Mouse (Mus musculus): ENCODE results near the gene Rnf38. TPM values are rescaled to one million over a fixed set of nuclear protein-coding genes. Genes with fewer than 3 reads are reported as not detected.

Rnf38 gene
- polyA plus RNA-seq, 1 experiment = 105 TPM

DNA sequence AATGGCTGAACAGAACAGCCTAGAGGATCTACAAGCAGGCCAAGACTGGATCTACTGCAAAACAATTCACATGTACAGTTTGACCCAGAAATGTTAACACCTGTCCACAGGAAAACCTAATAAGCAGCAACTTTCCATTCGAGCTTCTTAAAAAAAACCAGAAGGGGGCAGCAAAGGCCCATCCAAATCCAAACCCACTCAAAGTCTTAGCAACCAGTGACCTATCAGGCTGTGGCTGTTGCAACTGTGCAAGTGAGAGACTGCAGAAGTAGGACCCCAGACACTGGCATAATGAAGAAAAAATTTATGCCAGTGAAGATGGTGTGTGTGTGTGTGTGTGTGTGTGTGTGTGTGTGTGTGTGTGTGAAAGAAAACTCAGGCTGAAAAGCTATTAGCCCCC is 60.4 kb downstream of the Rnf38 start:
- no peaks in the 10 kb centered on the region; the same call in 1 of the 2 replicates for H3K4me1 ChIP-seq (ENCODE audit: control insufficient read depth, insufficient read depth, insufficient read length, low read length)
- 0% methylated on average over 1 of the region's 1 CpGs for WGBS
- H3K27ac ChIP-seq (ENCODE audit: insufficient read depth, low read depth, low read length) = no peak overlapping the region
- no peaks in the 10 kb centered on the region for H3K36me3 ChIP-seq (ENCODE audit: control insufficient read depth, insufficient read depth, low read length)
- no peaks in the 10 kb centered on the region for H3K27me3 ChIP-seq (ENCODE audit: control insufficient read depth, insufficient read depth, low read length)
- TF ChIP-seq POLR2A (IDR thresholded peaks at IDR 0.05; ENCODE audit: low read depth, low read length) (no peak), CTCF (IDR thresholded peaks at IDR 0.05; ENCODE audit: extremely low read depth, insufficient read length, insufficient replicate concordance, low read depth, low read length) (peak; percentile 35; the same call in 1 of the 2 replicates)
- H3K4me3 ChIP-seq (ENCODE audit: low read depth, low read length) = no peak overlapping the region

DNA sequence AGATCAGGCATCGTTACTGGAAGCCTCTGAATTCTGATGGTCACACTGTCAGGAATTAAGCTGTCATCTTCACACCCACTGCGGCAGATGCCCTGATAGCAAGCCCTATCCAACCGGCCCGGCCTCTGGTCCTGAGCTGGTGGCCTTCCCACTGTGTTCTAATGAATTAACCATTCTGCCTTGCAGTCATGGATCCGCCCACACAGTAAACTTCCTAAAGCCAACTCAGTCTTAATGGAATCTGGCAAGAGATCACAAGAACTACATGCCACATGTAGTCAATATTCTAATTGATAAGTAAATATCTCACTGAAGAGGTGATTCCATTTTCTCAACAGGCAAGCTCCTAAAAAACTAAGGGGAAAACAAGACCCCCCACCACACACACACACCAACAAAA is 60.9 kb downstream of the Rnf38 start:
- H3K4me3 ChIP-seq (ENCODE audit: low read depth, low read length) = no peak overlapping the region

DNA sequence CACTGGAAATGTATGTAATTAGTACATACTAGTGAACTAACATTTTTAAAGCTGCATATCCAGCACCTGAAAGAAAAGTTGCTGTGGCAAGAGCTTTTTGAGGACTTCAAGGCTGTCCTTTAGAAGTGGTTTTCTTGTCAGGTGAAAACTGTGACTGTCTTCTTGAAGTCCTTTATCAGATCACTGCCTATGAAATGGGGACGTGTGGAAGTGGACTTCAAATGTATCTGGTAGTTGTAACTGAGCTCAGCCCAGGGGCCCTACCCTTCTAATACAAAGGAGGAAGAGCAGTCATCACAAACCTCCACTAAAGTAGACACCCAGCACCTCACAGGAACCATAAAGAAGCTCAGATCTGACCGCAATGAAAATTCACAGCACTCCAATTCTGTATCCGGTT is 63.7 kb downstream of the Rnf38 start:
- Histone ChIP-seq H3K27me3 (ENCODE audit: control insufficient read depth, insufficient read depth, low read length) (no peaks in the 10 kb centered on the region), H3K4me3 (ENCODE audit: low read depth, low read length) (no peak overlapping the region), H3K27ac (ENCODE audit: insufficient read depth, low read depth, low read length) (no peak overlapping the region), H3K4me1 (ENCODE audit: control insufficient read depth, insufficient read depth, insufficient read length, low read length) (peaks cover 3% of the 10 kb centered on the region; the same call in 1 of the 2 replicates), H3K36me3 (ENCODE audit: control insufficient read depth, insufficient read depth, low read length) (no peaks in the 10 kb centered on the region)
- 63% methylated on average over 3 of the region's 3 CpGs for WGBS
- TF ChIP-seq POLR2A (IDR thresholded peaks at IDR 0.05; ENCODE audit: low read depth, low read length) (no peak), CTCF (IDR thresholded peaks at IDR 0.05; ENCODE audit: extremely low read depth, insufficient read length, insufficient replicate concordance, low read depth, low read length) (no peak)

More for the DNA sequence above, 60.9 kb downstream of the Rnf38 start:
- H3K36me3 ChIP-seq (ENCODE audit: control insufficient read depth, insufficient read depth, low read length) = no peaks in the 10 kb centered on the region
- no peaks in the 10 kb centered on the region for H3K27me3 ChIP-seq (ENCODE audit: control insufficient read depth, insufficient read depth, low read length)
- WGBS = 22% methylated on average over 5 of the region's 5 CpGs
- TF ChIP-seq CTCF (IDR thresholded peaks at IDR 0.05; ENCODE audit: extremely low read depth, insufficient read length, insufficient replicate concordance, low read depth, low read length) = no peak
- TF ChIP-seq POLR2A (IDR thresholded peaks at IDR 0.05; ENCODE audit: low read depth, low read length) = no peak
- H3K4me1 ChIP-seq (ENCODE audit: control insufficient read depth, insufficient read depth, insufficient read length, low read length) = no peaks in the 10 kb centered on the region; the same call in 1 of the 2 replicates
- no peak overlapping the region for H3K27ac ChIP-seq (ENCODE audit: insufficient read depth, low read depth, low read length)

DNA sequence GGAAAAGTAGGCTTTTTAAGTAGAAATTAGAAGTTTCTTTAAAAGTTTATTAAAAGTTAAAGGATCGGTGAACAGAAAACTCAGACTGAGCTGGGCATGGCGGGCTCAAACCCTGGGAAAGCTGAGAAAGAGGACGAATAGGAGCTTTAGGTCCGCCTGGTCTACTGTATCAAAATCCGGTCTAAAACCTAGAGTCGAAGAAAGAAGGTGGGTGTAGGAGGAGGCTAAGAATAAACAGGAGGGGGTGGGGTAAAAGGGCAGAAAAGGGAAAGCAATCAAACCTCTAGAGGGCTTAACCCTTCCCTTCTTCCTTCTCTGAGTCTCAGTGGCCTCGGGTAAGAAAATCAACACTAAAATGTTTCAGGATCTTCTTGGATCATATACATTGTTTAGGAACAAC is 64.8 kb downstream of the Rnf38 start:
- TF ChIP-seq CTCF (IDR thresholded peaks at IDR 0.05; ENCODE audit: extremely low read depth, insufficient read length, insufficient replicate concordance, low read depth, low read length) = no peak
- no peak for TF ChIP-seq POLR2A (IDR thresholded peaks at IDR 0.05; ENCODE audit: low read depth, low read length)
- Histone ChIP-seq H3K27me3 (ENCODE audit: control insufficient read depth, insufficient read depth, low read length) (no peaks in the 10 kb centered on the region), H3K4me3 (ENCODE audit: low read depth, low read length) (no peak overlapping the region), H3K4me1 (ENCODE audit: control insufficient read depth, insufficient read depth, insufficient read length, low read length) (peaks cover 3% of the 10 kb centered on the region; the same call in 1 of the 2 replicates), H3K27ac (ENCODE audit: insufficient read depth, low read depth, low read length) (no peak overlapping the region), H3K36me3 (ENCODE audit: control insufficient read depth, insufficient read depth, low read length) (no peaks in the 10 kb centered on the region)
- WGBS = 4% methylated on average over 7 of the region's 7 CpGs

DNA sequence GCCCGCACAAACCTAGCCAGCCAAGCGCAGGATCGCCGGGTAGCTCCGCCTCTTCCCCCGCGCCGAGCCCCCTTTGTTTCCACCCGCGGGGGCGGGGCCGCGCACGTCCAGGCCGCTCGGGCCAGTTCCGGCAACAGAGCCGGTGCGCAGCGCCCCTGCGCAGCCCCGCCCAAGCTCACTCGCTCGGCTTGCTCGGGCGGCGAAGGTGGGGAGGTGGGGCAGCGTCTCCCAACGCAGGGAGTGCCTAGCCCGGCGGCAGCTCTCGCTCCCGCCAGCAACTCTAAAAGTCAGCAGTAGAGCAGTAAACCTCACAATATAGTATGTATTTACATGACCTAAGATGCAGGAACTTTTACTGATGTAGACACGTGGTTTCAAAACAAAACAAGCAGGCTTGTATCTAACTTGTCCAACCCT is 65.3 kb downstream of the Rnf38 start:
- H3K36me3 ChIP-seq (ENCODE audit: control insufficient read depth, insufficient read depth, low read length) = no peaks in the 10 kb centered on the region
- H3K27me3 ChIP-seq (ENCODE audit: control insufficient read depth, insufficient read depth, low read length) = no peaks in the 10 kb centered on the region
- under 1% methylated on average over 27 of the region's 34 CpGs for whole genome bisulfite sequencing
- TF ChIP-seq CTCF (IDR thresholded peaks at IDR 0.05; ENCODE audit: extremely low read depth, insufficient read length, insufficient replicate concordance, low read depth, low read length) = no peak
- TF ChIP-seq POLR2A (IDR thresholded peaks at IDR 0.05; ENCODE audit: low read depth, low read length) = peak; percentile 79
- H3K27ac ChIP-seq (ENCODE audit: insufficient read depth, low read depth, low read length) = peak overlapping the region; percentile 64
- H3K4me3 ChIP-seq (ENCODE audit: low read depth, low read length) = peak overlapping the region; percentile 60
- H3K4me1 ChIP-seq (ENCODE audit: control insufficient read depth, insufficient read depth, insufficient read length, low read length) = peaks cover 3% of the 10 kb centered on the region; the same call in 1 of the 2 replicates

DNA sequence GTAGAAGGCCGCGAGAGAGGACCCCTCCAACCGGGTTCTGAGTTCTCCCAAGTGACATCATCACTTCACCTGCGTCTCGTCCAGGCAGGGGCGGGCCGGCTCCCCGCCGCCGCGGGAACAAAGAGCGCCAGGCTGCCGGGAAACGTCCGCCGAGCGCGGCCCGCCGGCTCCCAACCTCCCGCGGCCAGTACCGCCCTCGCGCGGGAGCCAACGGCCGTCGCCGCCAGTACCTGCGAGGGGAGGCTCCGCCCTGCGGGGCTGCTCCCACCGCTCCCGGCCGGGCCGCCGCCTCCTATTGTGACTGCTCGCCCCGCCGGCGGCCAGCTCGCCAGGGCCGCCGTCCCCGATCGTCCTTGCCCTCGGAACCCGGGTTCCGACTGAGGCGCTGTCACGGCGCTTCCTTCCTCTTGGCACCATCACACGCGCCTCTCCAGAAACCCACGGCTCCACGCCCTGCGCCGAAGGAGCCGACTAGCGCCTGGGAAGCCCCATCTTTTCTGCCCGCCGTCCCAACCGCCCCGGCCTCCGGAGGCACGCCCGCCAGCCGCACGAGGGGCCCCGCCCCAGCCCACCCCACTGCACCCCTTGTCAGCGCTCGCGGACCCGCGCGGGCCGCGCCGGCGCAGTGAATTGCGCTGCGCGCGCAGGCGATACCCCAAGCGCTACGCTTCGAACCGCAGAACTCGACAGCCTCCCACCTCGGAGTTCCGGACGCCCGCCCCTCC is 66.0 kb downstream of the Rnf38 start:
- Histone ChIP-seq H3K4me3 (ENCODE audit: low read depth, low read length) (peak overlapping the region; percentile 98), H3K36me3 (ENCODE audit: control insufficient read depth, insufficient read depth, low read length) (no peaks in the 10 kb centered on the region), H3K27me3 (ENCODE audit: control insufficient read depth, insufficient read depth, low read length) (no peaks in the 10 kb centered on the region), H3K27ac (ENCODE audit: insufficient read depth, low read depth, low read length) (peak overlapping the region; percentile 98), H3K4me1 (ENCODE audit: control insufficient read depth, insufficient read depth, insufficient read length, low read length) (peaks cover 6% of the 10 kb centered on the region; the same call in 1 of the 2 replicates)
- TF ChIP-seq CTCF (IDR thresholded peaks at IDR 0.05; ENCODE audit: extremely low read depth, insufficient read length, insufficient replicate concordance, low read depth, low read length) (0 out of 2 replicates have a peak, but pooled peaks have one; percentile 22), POLR2A (IDR thresholded peaks at IDR 0.05; ENCODE audit: low read depth, low read length) (no peak; the same call in 1 of the 2 replicates)
- under 1% methylated on average over 86 of the region's 95 CpGs for WGBS

DNA sequence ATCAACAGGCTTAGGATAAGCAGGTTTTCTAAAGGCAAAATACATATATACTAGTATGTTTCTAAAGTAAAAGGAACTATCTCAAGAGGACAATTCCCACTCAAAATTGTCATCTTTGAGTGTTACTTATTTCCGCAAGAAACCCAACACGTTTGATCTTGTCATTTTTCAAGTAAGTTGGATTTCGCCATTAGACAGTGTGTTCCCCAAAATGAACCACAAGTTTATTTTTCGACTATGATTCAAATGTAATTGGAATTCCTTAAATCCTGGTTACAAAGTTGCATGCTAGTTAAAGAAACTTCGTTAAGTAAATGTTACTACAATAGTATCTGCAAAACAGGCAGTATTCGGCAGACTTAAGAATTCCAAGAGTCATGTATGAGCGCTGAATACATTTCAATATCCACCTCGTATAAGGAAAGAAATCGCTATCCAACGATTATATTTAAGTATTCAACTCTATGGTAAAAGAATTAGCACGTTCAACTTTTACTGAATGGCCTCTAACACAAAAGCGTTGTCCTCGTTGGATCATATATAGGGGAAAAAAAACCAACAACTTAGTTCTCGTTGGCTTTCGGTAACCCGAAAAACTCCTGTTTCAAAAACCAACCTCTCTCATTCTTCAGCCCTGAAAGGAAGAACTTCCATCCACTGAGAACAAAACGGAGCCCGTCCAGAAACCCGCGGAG is 66.7 kb downstream of the Rnf38 start:
- peak overlapping the region; percentile 98 for H3K4me3 ChIP-seq (ENCODE audit: low read depth, low read length)
- H3K27ac ChIP-seq (ENCODE audit: insufficient read depth, low read depth, low read length) = peak overlapping the region; percentile 98
- H3K36me3 ChIP-seq (ENCODE audit: control insufficient read depth, insufficient read depth, low read length) = no peaks in the 10 kb centered on the region
- TF ChIP-seq CTCF (IDR thresholded peaks at IDR 0.05; ENCODE audit: extremely low read depth, insufficient read length, insufficient replicate concordance, low read depth, low read length) = no peak
- TF ChIP-seq POLR2A (IDR thresholded peaks at IDR 0.05; ENCODE audit: low read depth, low read length) = no peak
- H3K4me1 ChIP-seq (ENCODE audit: control insufficient read depth, insufficient read depth, insufficient read length, low read length) = peaks cover 10% of the 10 kb centered on the region; the same call in 1 of the 2 replicates
- 2% methylated on average over 20 of the region's 20 CpGs for WGBS
- no peaks in the 10 kb centered on the region for H3K27me3 ChIP-seq (ENCODE audit: control insufficient read depth, insufficient read depth, low read length)
